Mouse (Mus musculus) CH12.LX (cell line): ENCODE results near the gene Barx2.
"Not testable (repeated sequence)": the region's sequence is repeated elsewhere in the genome, so short reads cannot be mapped to it uniquely, and the experiment has no call there.

ENCODE experiments used
- CTCF ChIP-seq, 2 experiments: IDR thresholded peaks in 1 of 2; conservative IDR thresholded peaks in 1 of 2; 2 replicates each; pipeline ENCODE4 v1.5.1; 2011 to 2012; ENCODE audit warnings: low read depth in 2 of 2, low read length in 2 of 2, improper control_type of control experiment in 1 of 2, inconsistent platforms in 1 of 2, mild to moderate bottlenecking in 1 of 2, moderate library complexity in 1 of 2
- EP300 ChIP-seq: IDR thresholded peaks from 2 replicates; pipeline ENCODE4 v1.6.1; 2011; ENCODE audit warnings: low read length, improper control_type of control experiment
- HCFC1 ChIP-seq: IDR thresholded peaks from 2 replicates; pipeline ENCODE4 v1.6.1; 2012; ENCODE audit warnings: low read depth, mild to moderate bottlenecking, inconsistent platforms, low read length, improper control_type of control experiment
- MAFK ChIP-seq: IDR thresholded peaks from 2 replicates; pipeline ENCODE4 v1.6.1; 2011; ENCODE audit warnings: low read length, improper control_type of control experiment; ENCODE audit not compliant: insufficient replicate concordance
- MXI1 ChIP-seq: IDR thresholded peaks from 2 replicates; pipeline ENCODE4 v1.6.1; 2011; ENCODE audit warnings: mild to moderate bottlenecking, low read depth, low read length, improper control_type of control experiment
- POLR2AphosphoS2 ChIP-seq: IDR thresholded peaks from 2 replicates; pipeline ENCODE4 v1.6.1; 2011; ENCODE audit warnings: low read depth, low read length, improper control_type of control experiment
- RAD21 ChIP-seq: IDR thresholded peaks from 2 replicates; pipeline ENCODE4 v1.6.1; 2011; ENCODE audit warnings: low read depth, mild to moderate bottlenecking, low read length, improper control_type of control experiment, moderate library complexity
- SIN3A ChIP-seq: IDR thresholded peaks from 2 replicates; pipeline ENCODE4 v1.6.1; 2012; ENCODE audit warnings: low read length, improper control_type of control experiment, inconsistent platforms
- UBTF ChIP-seq: IDR thresholded peaks from 2 replicates; pipeline ENCODE4 v1.6.1; 2012; ENCODE audit warnings: low read depth, mild to moderate bottlenecking, inconsistent platforms, low read length, improper control_type of control experiment, moderate library complexity
- ZKSCAN1 ChIP-seq: IDR thresholded peaks from 2 replicates; pipeline ENCODE4 v1.6.1; 2012; ENCODE audit warnings: low read depth, inconsistent platforms, low read length, improper control_type of control experiment, borderline replicate concordance

DNA sequence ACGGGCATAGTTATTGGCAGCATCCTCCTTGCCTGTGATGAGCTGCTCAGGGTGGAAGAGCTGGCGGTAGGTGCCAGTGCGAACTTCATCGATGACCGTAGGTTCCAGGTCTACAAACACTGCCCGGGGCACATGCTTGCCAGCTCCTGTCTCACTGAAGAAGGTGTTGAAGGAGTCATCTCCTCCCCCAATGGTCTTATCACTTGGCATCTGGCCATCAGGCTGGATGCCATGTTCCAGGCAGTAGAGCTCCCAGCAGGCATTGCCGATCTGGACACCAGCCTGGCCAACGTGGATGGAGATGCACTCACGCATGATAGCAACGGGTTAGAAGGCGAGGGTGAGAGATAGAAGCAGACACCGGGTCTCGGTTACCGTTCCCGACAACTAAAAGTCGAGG is 23.2 kb upstream of the Barx2 start:
- TF ChIP-seq CTCF (conservative IDR thresholded peaks at IDR 0.05 in 1 of 2, IDR thresholded peaks at IDR 0.05 in 1 of 2; ENCODE audit: low read depth in 2 of 2, low read length in 2 of 2); RAD21; MAFK; SIN3A; EP300; POLR2AphosphoS2; MXI1; ZKSCAN1; UBTF; HCFC1: not testable (repeated sequence)
